Mouse (Mus musculus) left cerebral cortex, postnatal 36 days (tissue): Measurements from ENCODE around the gene Asb17. TPM values are rescaled to one million over a fixed set of nuclear protein-coding genes. Genes with fewer than 3 reads are reported as not detected.

ENCODE experiments used
- DNase-seq, 2 experiments: peaks; one replicate each; pipeline ENCODE4 v3.0.0; 2021 to 2022; ENCODE audit warnings: low spot score in 2 of 2, mixed read lengths in 1 of 2
- intact Hi-C: fragments of 180-260 bp; cut with DNase I; formaldehyde crosslinking; loops from one replicate; pipeline ENCODE4 v1.15.1; 2025
- total RNA-seq, 2 experiments: library from RNA; stranded (reverse); gene quantifications; 2 replicates each; pipeline ENCODE4 v1.2.3; 2021

Gene Asb17
- total RNA-seq, 2 experiments from 2014 or later, result not detected

GRCm38 (mm10) chr3:153867149-153868136 lies 23.4 kb downstream of the Asb17 start:
- DNase-seq, result no peak
- intact Hi-C loops, result no loop called here

DNA sequence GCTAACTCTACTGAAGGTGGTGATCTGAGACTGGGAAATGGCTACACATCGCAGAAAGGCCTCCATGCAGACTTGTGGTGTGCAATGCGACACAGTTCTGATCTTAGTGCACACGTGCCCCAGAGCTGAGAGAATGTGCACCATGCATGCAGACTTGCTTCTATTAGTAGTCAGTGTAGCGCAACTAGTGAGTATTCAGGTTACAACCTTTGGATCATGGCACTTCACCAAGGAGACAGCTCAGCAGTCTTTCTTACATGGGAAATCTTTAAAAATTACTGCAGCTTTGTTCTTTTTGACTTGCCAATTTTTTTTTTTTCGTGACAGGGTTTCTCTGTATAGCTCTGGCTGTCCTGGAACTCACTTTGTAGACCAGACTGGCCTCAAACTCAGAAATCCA lies 27.4 kb downstream of the Asb17 start:
- no peak for DNase-seq
- intact Hi-C loops, result no loop called here

DNA sequence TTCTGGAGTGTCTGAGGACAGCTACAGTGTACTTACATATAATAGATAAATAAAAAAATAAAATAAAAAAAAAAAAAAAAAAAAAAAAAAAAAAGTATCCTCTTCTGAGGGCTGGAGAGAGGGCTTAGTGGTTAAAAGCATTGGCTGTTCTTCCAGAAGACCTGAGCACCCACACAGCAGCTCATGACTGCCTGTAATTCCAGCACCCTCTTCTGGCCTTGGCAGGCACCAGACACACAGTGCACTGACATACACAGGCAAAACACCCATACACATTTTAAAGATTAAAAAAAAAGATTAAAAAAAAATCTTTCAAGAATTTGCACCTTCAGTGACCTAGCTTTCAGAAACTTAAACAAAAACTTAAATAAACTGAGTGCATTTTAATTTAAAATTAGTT lies 42.3 kb downstream of the Asb17 start:
- intact Hi-C loops, result no loop called here
- DNase-seq, result no peak

- intact Hi-C loops, result no loop called here
- DNase-seq, result no peak
Observed at GRCm38 (mm10) chr3:153888141-153888540, 44.1 kb downstream of the Asb17 start.

DNA sequence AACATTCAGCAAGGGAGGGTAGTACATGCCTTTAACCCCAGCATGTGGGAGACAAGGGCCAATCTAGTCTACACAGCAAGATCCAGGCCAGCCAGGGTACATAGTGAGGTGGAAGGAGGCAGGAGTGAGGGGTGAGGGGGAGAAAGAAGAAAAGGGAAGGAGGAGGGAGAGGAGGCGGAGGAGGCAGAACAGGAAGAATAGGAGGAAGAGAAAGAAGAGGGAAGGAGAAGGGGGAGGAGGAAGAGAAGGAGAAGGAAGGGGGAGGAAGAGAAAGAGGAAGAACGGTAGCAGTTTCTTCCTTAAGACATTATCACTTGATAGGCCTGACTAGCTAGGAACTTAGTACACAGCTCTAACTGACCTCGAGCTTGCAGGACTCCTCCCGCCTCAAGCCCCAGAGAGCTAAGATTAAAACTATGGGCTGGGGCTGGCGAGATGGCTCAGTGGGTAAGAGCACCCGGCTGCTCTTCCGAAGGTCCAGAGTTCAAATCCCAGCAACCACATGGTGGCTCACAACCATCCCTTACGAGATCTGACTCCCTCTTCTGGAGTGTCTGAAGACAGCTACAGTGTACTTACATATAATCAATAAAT lies 45.3 kb downstream of the Asb17 start:
- intact Hi-C loops, result no loop called here
- no peak for DNase-seq

DNA sequence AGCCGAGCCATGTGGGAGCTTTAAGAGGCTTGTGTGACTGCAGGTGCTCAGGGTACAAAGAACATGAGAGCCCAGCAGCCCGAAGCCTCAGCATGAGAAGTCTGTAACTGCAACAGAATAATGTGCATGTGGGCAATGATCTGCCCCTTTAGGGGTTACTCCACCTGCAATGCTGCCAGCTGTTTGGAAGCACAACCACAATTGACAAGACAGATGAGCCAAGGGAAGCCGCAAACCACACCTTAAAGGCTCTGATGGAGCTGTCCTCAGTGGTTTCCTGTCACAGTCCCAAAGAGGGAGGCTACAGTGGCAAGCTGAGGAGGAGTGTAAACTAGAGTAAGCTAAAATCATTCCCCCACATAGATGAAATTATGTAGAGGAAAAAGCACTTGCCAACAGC lies 51.4 kb downstream of the Asb17 start:
- intact Hi-C loops, result no loop called here
- no peak for DNase-seq

DNA sequence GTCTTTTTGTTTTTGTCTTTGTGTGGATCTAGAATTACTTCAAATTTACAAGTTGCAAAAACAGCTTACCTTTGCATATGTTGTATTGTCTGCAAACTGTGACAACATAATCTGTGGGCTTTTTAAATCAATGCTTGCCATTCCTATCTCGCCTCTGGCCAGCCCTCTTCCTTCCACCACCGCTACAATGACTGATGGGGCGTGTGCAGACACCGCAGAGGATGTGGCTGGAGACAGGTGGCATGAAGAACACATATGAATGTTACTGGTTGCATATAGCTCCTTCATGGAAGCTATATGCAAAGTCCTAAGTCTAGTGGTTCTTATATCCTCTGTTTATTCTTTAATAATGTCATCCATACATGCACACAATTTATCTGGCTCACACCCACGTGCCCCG lies 53.2 kb downstream of the Asb17 start:
- DNase-seq, result no peak
- intact Hi-C loops, result no loop called here

DNA sequence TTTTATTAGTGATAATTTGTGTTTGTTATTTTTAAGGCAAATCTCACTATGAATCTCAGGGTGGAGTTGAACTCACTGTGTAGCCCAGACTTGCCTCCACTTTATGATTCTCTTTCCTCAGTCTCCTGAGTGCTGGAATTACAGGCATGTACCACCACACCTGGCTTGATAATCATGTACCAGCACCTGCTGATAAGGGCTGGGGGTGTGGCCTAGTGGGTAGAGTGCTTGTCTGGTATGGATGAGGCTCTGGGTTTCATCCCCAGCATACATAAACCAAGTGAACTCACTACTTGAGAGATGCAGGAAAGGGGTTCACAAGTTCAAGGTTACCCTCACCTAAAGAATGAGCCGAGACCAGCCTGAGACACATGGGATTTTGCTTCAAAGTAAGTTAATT lies 57.9 kb downstream of the Asb17 start:
- no peak for DNase-seq
- intact Hi-C loops, result no loop called here

GRCm38 (mm10) chr3:153902595-153902994 lies 58.6 kb downstream of the Asb17 start:
- intact Hi-C loops, result no loop called here

DNA sequence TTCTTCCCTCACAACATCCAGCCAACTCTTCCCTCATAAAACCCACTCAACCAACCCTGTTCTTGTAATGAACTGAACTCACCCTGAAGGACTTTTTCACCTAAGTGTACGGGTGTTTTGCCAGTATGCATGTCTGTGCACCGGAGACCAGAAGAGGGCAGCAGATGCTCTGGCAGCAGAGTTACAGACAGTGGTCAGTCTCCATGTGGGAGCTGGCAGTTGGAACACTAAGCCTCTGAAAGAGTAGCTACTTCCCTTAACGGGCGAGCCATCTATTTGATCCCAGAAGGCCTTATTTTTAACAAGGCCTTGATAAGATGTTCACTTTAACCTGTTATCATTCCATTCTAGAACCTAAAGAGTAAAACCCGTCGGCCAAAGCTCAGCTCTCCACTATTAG lies 60.6 kb downstream of the Asb17 start:
- peak in 1 of 2 experiments; percentile 18 for DNase-seq
- intact Hi-C loops, result no loop called here

More at GRCm38 (mm10) chr3:153902595-153902994, 58.6 kb downstream of the Asb17 start:
- DNase-seq, result no peak

Other genes starting within 250 kb of the Asb17 start
- 10 to 100 TPM; 16.9 to 20.2 TPM for gene St6galnac3, start 119.0 kb upstream of the Asb17 start, total RNA-seq
- gene Msh4, start 61.9 kb downstream of the Asb17 start, total RNA-seq, result under 1 TPM; 0.12 to 0.48 TPM
- 10 to 100 TPM; 59.9 to 61.2 TPM for gene Rabggtb, start 68.8 kb downstream of the Asb17 start, total RNA-seq
- 10 to 100 TPM; 36.4 to 41.6 TPM for gene Acadm, start 100.4 kb downstream of the Asb17 start, total RNA-seq
- gene Slc44a5, start 129.2 kb downstream of the Asb17 start, total RNA-seq, result 1 to 10 TPM; 8.2 to 9.6 TPM